Mouse (Mus musculus) olfactory bulb, adult 2 months (tissue): Measurements from ENCODE around the gene Cotl1.

Experiments used
- CTCF ChIP-seq: fragments of 200-500 bp; IDR thresholded peaks from 2 replicates; pipeline ENCODE4 v1.5.1; 2012; ENCODE audit warnings: low read depth, mild to moderate bottlenecking, low read length, moderate library complexity; ENCODE audit not compliant: insufficient read depth
- POLR2A ChIP-seq: fragments of 200-500 bp; IDR thresholded peaks from 2 replicates; pipeline ENCODE4 v1.6.1; 2012; ENCODE audit warnings: mild to moderate bottlenecking, low read depth, low read length, moderate library complexity; ENCODE audit not compliant: insufficient read depth

GRCm38 (mm10) chr8:119843444-119843843 is 3.1 kb upstream of the Cotl1 start:
- no peak for TF ChIP-seq POLR2A
- no peak for TF ChIP-seq CTCF
